Mouse (Mus musculus): ENCODE data around the gene Irf7. TPM values are rescaled to one million over a fixed set of nuclear protein-coding genes. Genes with fewer than 3 reads are reported as not detected.

The Irf7 gene
- polyA plus RNA-seq, 1 experiment from 2014 or later: 1.6 TPM

GRCm38 (mm10) chr7:141213133-141213532, 53.1 kb downstream of the Irf7 start:
- H3K36me3 ChIP-seq (replicated peaks; ENCODE audit: control insufficient read depth, insufficient read depth): no peaks in the 10 kb centered on the region; the same call in 1 of the 2 replicates
- H3K27ac ChIP-seq: no peak overlapping the region
- no peak overlapping the region for H3K9ac ChIP-seq
- peaks cover 14% of the 10 kb centered on the region for H3K4me1 ChIP-seq (replicated peaks; ENCODE audit: control insufficient read depth, insufficient read depth, low read length)
- no peak for DNase-seq (ENCODE audit: low spot score)
- 84% methylated on average over 3 of the region's 3 CpGs for WGBS
- H3K4me2 ChIP-seq (replicated peaks): no peak overlapping the region
- no peaks in the 10 kb centered on the region for H3K27me3 ChIP-seq (ENCODE audit: control insufficient read depth, insufficient read depth, low read length)
- no peak overlapping the region for H3K4me3 ChIP-seq (replicated peaks; ENCODE audit: low read length)
- no peaks in the 10 kb centered on the region for H3K9me3 ChIP-seq (ENCODE audit: control insufficient read depth, low read length)
- no peak for ATAC-seq (ENCODE audit: low FRiP score)

MicroRNA genes within 50 kb of the gene (microRNA counts, 519-probe panel; counts per million panel counts)
- 4,246 counts per million, percentile 35 among the panel's probes with 10 or more counts for microRNA mmu-miR-210

Small RNAs within 50 kb of the gene (microRNA-seq; reads per million reads assigned to microRNA genes)
- 314 reads per million, percentile 65 among the genes with 10 or more reads in this experiment for gene Mir210

Other genes starting within 250 kb of the Irf7 start
- gene Ifitm6, start 248.6 kb downstream of the Irf7 start, polyA plus RNA-seq (2014; fragmentation: Nextera tagmentation; extraction: Ambion mirVana): 0.95 and 1.1 TPM in 2 replicates
- not detected in 2 replicates for gene Gm17387, start 237.3 kb downstream of the Irf7 start, polyA plus RNA-seq (2014; fragmentation: Nextera tagmentation; extraction: Ambion mirVana)
- 38.4 and 41.5 TPM in 2 replicates for gene B4galnt4, start 205.4 kb downstream of the Irf7 start, polyA plus RNA-seq (2014; fragmentation: Nextera tagmentation; extraction: Ambion mirVana)
- gene Pkp3, start 188.3 kb downstream of the Irf7 start, polyA plus RNA-seq (2014; fragmentation: Nextera tagmentation; extraction: Ambion mirVana): not detected in 2 replicates
- 2.5 and 3.1 TPM in 2 replicates for gene Sigirr, start 165.9 kb downstream of the Irf7 start, polyA plus RNA-seq (2014; fragmentation: Nextera tagmentation; extraction: Ambion mirVana)
- gene Ano9, start 148.7 kb downstream of the Irf7 start, polyA plus RNA-seq (2014; fragmentation: Nextera tagmentation; extraction: Ambion mirVana): 0.27 and 0.32 TPM in 2 replicates
- 86.1 and 92.0 TPM in 2 replicates for gene Ptdss2, start 144.1 kb downstream of the Irf7 start, polyA plus RNA-seq (2014; fragmentation: Nextera tagmentation; extraction: Ambion mirVana)
- gene Rnh1, start 93.6 kb downstream of the Irf7 start, polyA plus RNA-seq (2014; fragmentation: Nextera tagmentation; extraction: Ambion mirVana): 53.5 and 56.1 TPM in 2 replicates
- gene Hras, start 72.5 kb downstream of the Irf7 start, polyA plus RNA-seq (2014; fragmentation: Nextera tagmentation; extraction: Ambion mirVana): 168 and 187 TPM in 2 replicates
- gene Lrrc56, start 72.3 kb downstream of the Irf7 start, polyA plus RNA-seq (2014; fragmentation: Nextera tagmentation; extraction: Ambion mirVana): 6.6 and 7.6 TPM in 2 replicates
- gene Lmntd2, start 52.4 kb downstream of the Irf7 start, polyA plus RNA-seq (2014; fragmentation: Nextera tagmentation; extraction: Ambion mirVana): 0.20 and 0.66 TPM in 2 replicates
- 20.2 and 23.5 TPM in 2 replicates for gene Rassf7, start 50.6 kb downstream of the Irf7 start, polyA plus RNA-seq (2014; fragmentation: Nextera tagmentation; extraction: Ambion mirVana)
- gene Phrf1, start 37.7 kb downstream of the Irf7 start, polyA plus RNA-seq (2014; fragmentation: Nextera tagmentation; extraction: Ambion mirVana): 61.8 and 63.5 TPM in 2 replicates
- not detected in 2 replicates for gene Cdhr5, start 10.3 kb upstream of the Irf7 start, polyA plus RNA-seq (2014; fragmentation: Nextera tagmentation; extraction: Ambion mirVana)
- 3.2 and 4.1 TPM in 2 replicates for gene Sct, start 12.7 kb upstream of the Irf7 start, polyA plus RNA-seq (2014; fragmentation: Nextera tagmentation; extraction: Ambion mirVana)
- 0.65 and 0.88 TPM in 2 replicates for gene Drd4, start 25.5 kb upstream of the Irf7 start, polyA plus RNA-seq (2014; fragmentation: Nextera tagmentation; extraction: Ambion mirVana)
- gene Deaf1, start 61.2 kb upstream of the Irf7 start, polyA plus RNA-seq (2014; fragmentation: Nextera tagmentation; extraction: Ambion mirVana): 187 TPM in 2 replicates
- 24.7 and 32.6 TPM in 2 replicates for gene Tmem80, start 61.3 kb upstream of the Irf7 start, polyA plus RNA-seq (2014; fragmentation: Nextera tagmentation; extraction: Ambion mirVana)
- 0.98 and 1.2 TPM in 2 replicates for gene Eps8l2, start 72.4 kb upstream of the Irf7 start, polyA plus RNA-seq (2014; fragmentation: Nextera tagmentation; extraction: Ambion mirVana)
- 271 and 278 TPM in 2 replicates for gene Taldo1, start 125.7 kb upstream of the Irf7 start, polyA plus RNA-seq (2014; fragmentation: Nextera tagmentation; extraction: Ambion mirVana)
- 36.9 and 43.4 TPM in 2 replicates for gene Gatd1, start 147.7 kb upstream of the Irf7 start, polyA plus RNA-seq (2014; fragmentation: Nextera tagmentation; extraction: Ambion mirVana)
- gene Cend1, start 163.0 kb upstream of the Irf7 start, polyA plus RNA-seq (2014; fragmentation: Nextera tagmentation; extraction: Ambion mirVana): 46.9 and 50.3 TPM in 2 replicates
- gene Slc25a22, start 171.4 kb upstream of the Irf7 start, polyA plus RNA-seq (2014; fragmentation: Nextera tagmentation; extraction: Ambion mirVana): 73.0 and 81.4 TPM in 2 replicates
- gene Pidd1, start 177.5 kb upstream of the Irf7 start, polyA plus RNA-seq (2014; fragmentation: Nextera tagmentation; extraction: Ambion mirVana): 3.1 and 4.2 TPM in 2 replicates
- gene Rplp2, start 180.9 kb upstream of the Irf7 start, polyA plus RNA-seq (2014; fragmentation: Nextera tagmentation; extraction: Ambion mirVana): 669 and 782 TPM in 2 replicates
- 15.3 and 18.4 TPM in 2 replicates for gene Pnpla2, start 188.7 kb upstream of the Irf7 start, polyA plus RNA-seq (2014; fragmentation: Nextera tagmentation; extraction: Ambion mirVana)
- 3.7 and 8.1 TPM in 2 replicates for gene Cracr2b, start 194.6 kb upstream of the Irf7 start, polyA plus RNA-seq (2014; fragmentation: Nextera tagmentation; extraction: Ambion mirVana)
- gene Cd151, start 200.9 kb upstream of the Irf7 start, polyA plus RNA-seq (2014; fragmentation: Nextera tagmentation; extraction: Ambion mirVana): 47.0 and 50.4 TPM in 2 replicates
- 81.9 and 93.0 TPM in 2 replicates for gene Polr2l, start 208.7 kb upstream of the Irf7 start, polyA plus RNA-seq (2014; fragmentation: Nextera tagmentation; extraction: Ambion mirVana)
- 61.0 and 62.2 TPM in 2 replicates for gene Tspan4, start 208.8 kb upstream of the Irf7 start, polyA plus RNA-seq (2014; fragmentation: Nextera tagmentation; extraction: Ambion mirVana)